Mouse (Mus musculus) brain, embryonic 14.5 days (tissue): ENCODE data around the gene Gtsf1l.
A peak's percentile ranks its signal among the peaks of the same experiment; 100 is the strongest.

Source experiments
- CTCF ChIP-seq: fragments of 200-500 bp; IDR thresholded peaks from 2 replicates; pipeline ENCODE4 v1.5.1; 2012; ENCODE audit warnings: inconsistent platforms, mild to moderate bottlenecking, moderate library complexity, borderline replicate concordance; ENCODE audit not compliant: insufficient read depth, insufficient read length; ENCODE audit errors: extremely low read depth
- POLR2A ChIP-seq: fragments of 200-500 bp; IDR thresholded peaks from 2 replicates; pipeline ENCODE4 v1.6.1; 2012; ENCODE audit warnings: mild to moderate bottlenecking, inconsistent platforms, borderline replicate concordance; ENCODE audit not compliant: poor library complexity, insufficient read depth, insufficient read length, severe bottlenecking; ENCODE audit errors: extremely low read depth

DNA sequence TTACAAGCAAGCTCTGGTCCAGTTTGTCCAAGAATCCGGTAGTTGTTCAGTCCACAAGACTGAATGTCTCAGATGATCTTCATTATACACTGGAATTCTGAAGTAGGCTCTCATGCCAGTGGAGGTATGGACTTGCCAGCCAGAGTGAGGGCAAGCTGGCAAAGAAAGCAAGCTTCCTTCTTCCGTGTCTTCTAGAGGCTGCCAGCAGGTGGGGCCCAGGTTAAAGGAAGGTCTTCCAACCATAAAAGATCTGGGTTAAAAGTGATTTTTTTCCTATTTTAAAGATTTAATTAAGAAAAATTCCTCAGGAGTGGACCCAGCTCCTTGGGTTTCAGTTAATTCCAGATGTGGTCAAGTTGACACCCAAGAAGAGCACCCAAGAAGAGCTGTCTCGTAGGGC is 17.4 kb downstream of the Gtsf1l start:
- TF ChIP-seq CTCF: peak; percentile 31; the same call in 1 of the 2 replicates
- no peak for TF ChIP-seq POLR2A
